Mouse (Mus musculus) CH12.LX (cell line): ENCODE results near the gene Abcb8. TPM values are rescaled to one million over a fixed set of nuclear protein-coding genes. Genes with fewer than 3 reads are reported as not detected.

Experiments used
- DNase-seq: peaks from one replicate; pipeline ENCODE4 v3.0.0-alpha.2; 2013; ENCODE audit errors: extremely low read depth
- H3K27ac ChIP-seq: 2 replicates; pipeline ENCODE4 v1.5.1; 2012; ENCODE audit warnings: low read depth, mild to moderate bottlenecking, control low read depth, moderate library complexity; ENCODE audit not compliant: insufficient read depth
- H3K27me3 ChIP-seq: replicated peaks from 2 replicates; pipeline ENCODE3; 2012; ENCODE audit warnings: inconsistent platforms
- H3K36me3 ChIP-seq, 2 experiments: replicated peaks in 1 of 2; 2 replicates each; pipeline versions ENCODE3 to v1.6.1; 2012; ENCODE audit warnings: inconsistent platforms in 1 of 2, low read length in 1 of 2, mild to moderate bottlenecking in 1 of 2, mixed read lengths in 1 of 2, moderate library complexity in 1 of 2; ENCODE audit not compliant: control insufficient read depth in 1 of 2, insufficient read depth in 1 of 2
- H3K4me1 ChIP-seq, 2 experiments: 2 replicates each; pipeline ENCODE4 v1.6.1; 2012; ENCODE audit warnings: inconsistent platforms in 1 of 2, moderate library complexity in 1 of 2; ENCODE audit not compliant: insufficient read depth in 2 of 2, control insufficient read depth in 1 of 2
- H3K4me2 ChIP-seq: 2 replicates; pipeline ENCODE4 v1.6.1; 2012; ENCODE audit warnings: low read depth, mild to moderate bottlenecking, control low read depth; ENCODE audit not compliant: poor library complexity, insufficient read depth, severe bottlenecking
- H3K4me3 ChIP-seq, 3 experiments: fragments of 150-350 bp in 1 of 3; sonication (generic) in 1 of 3; replicated peaks in 1 of 3; 2 replicates each; pipeline versions ENCODE3 to v1.5.1; 2011 to 2012; ENCODE audit warnings: low read depth in 2 of 3, low read length in 2 of 3, mild to moderate bottlenecking in 2 of 3, moderate library complexity in 2 of 3, control low read depth in 1 of 3, improper control_type of control experiment in 1 of 3, inconsistent platforms in 1 of 3, mixed read lengths in 1 of 3; ENCODE audit not compliant: poor library complexity in 1 of 3
- H3K79me2 ChIP-seq: replicated peaks from 2 replicates; pipeline ENCODE4 v1.6.1; 2012; ENCODE audit warnings: mild to moderate bottlenecking, moderate library complexity; ENCODE audit not compliant: control insufficient read depth, poor library complexity, insufficient read depth, severe bottlenecking; ENCODE audit errors: extremely low read depth
- H3K9ac ChIP-seq: 2 replicates; pipeline ENCODE4 v1.6.1; 2012; ENCODE audit warnings: low read depth, mild to moderate bottlenecking, control low read depth, moderate library complexity; ENCODE audit not compliant: insufficient read depth
- H3K9me3 ChIP-seq: replicated peaks from 2 replicates; pipeline ENCODE3; 2012; ENCODE audit warnings: low read length, inconsistent platforms, mixed read lengths
- BHLHE40 ChIP-seq: IDR thresholded peaks from 2 replicates; pipeline ENCODE4 v1.6.1; 2011; ENCODE audit warnings: mild to moderate bottlenecking, low read depth, low read length, improper control_type of control experiment
- CHD1 ChIP-seq: IDR thresholded peaks from 2 replicates; pipeline ENCODE4 v1.6.1; 2012; ENCODE audit warnings: low read depth, low read length, improper control_type of control experiment, inconsistent platforms
- ELF1 ChIP-seq: IDR thresholded peaks from 2 replicates; pipeline ENCODE4 v1.6.1; 2014; ENCODE audit warnings: low read depth, mild to moderate bottlenecking, inconsistent platforms, low read length, improper control_type of control experiment
- EP300 ChIP-seq: IDR thresholded peaks from 2 replicates; pipeline ENCODE4 v1.6.1; 2011; ENCODE audit warnings: low read length, improper control_type of control experiment
- JUND ChIP-seq: conservative IDR thresholded peaks from 2 replicates; pipeline ENCODE4 v1.6.1; 2011; ENCODE audit warnings: low read depth, low read length, improper control_type of control experiment
- KAT2A ChIP-seq: IDR thresholded peaks from 2 replicates; pipeline ENCODE4 v1.6.1; 2012; ENCODE audit warnings: low read length, improper control_type of control experiment, inconsistent platforms; ENCODE audit not compliant: insufficient replicate concordance
- MAX ChIP-seq: IDR thresholded peaks from 2 replicates; pipeline ENCODE4 v1.6.1; 2011; ENCODE audit warnings: low read length, improper control_type of control experiment
- MAZ ChIP-seq: IDR thresholded peaks from 2 replicates; pipeline ENCODE4 v1.6.1; 2012; ENCODE audit warnings: low read depth, mild to moderate bottlenecking, inconsistent platforms, low read length, improper control_type of control experiment, moderate library complexity
- MEF2A ChIP-seq: IDR thresholded peaks from 2 replicates; pipeline ENCODE4 v1.6.1; 2014; ENCODE audit warnings: low read depth, mild to moderate bottlenecking, inconsistent platforms, low read length, improper control_type of control experiment, borderline replicate concordance
- MXI1 ChIP-seq: IDR thresholded peaks from 2 replicates; pipeline ENCODE4 v1.6.1; 2011; ENCODE audit warnings: mild to moderate bottlenecking, low read depth, low read length, improper control_type of control experiment
- NELFE ChIP-seq: IDR thresholded peaks from 2 replicates; pipeline ENCODE4 v1.6.1; 2011; ENCODE audit warnings: low read depth, low read length, improper control_type of control experiment
- NRF1 ChIP-seq: IDR thresholded peaks from 2 replicates; pipeline ENCODE4 v1.6.1; 2014; ENCODE audit warnings: low read depth, mild to moderate bottlenecking, inconsistent platforms, low read length, improper control_type of control experiment, moderate library complexity
- POLR2A ChIP-seq: IDR thresholded peaks from 2 replicates; pipeline ENCODE4 v1.6.1; 2011; ENCODE audit warnings: low read depth, mild to moderate bottlenecking, improper control_type of control experiment, low read length
- RCOR1 ChIP-seq: conservative IDR thresholded peaks from 2 replicates; pipeline ENCODE4 v1.6.1; 2012; ENCODE audit warnings: low read depth, mild to moderate bottlenecking, inconsistent platforms, low read length, improper control_type of control experiment
- UBTF ChIP-seq: IDR thresholded peaks from 2 replicates; pipeline ENCODE4 v1.6.1; 2012; ENCODE audit warnings: low read depth, mild to moderate bottlenecking, inconsistent platforms, low read length, improper control_type of control experiment, moderate library complexity
- USF1 ChIP-seq: IDR thresholded peaks from 2 replicates; pipeline ENCODE4 v1.6.1; 2014; ENCODE audit warnings: low read depth, mild to moderate bottlenecking, inconsistent platforms, low read length, improper control_type of control experiment
- USF2 ChIP-seq: conservative IDR thresholded peaks from 2 replicates; pipeline ENCODE4 v1.6.1; 2011; ENCODE audit warnings: low read depth, low read length, improper control_type of control experiment
- ZKSCAN1 ChIP-seq: IDR thresholded peaks from 2 replicates; pipeline ENCODE4 v1.6.1; 2012; ENCODE audit warnings: low read depth, inconsistent platforms, low read length, improper control_type of control experiment, borderline replicate concordance
- dilution Hi-C: fragments of 300-500 bp; cut with MboI; formaldehyde crosslinking; loops from 2 replicates; pipeline ENCODE4 v1.14.3; 2020; ENCODE audit warnings: low sequenced_read_pairs; ENCODE audit not compliant: extremely low pct_unique_long_range_greater_than_20kb, extremely low pct_ligation_motif_present
- in situ Hi-C: fragments of 300-500 bp; cut with MboI; formaldehyde crosslinking; loops from 3 replicates; pipeline ENCODE4 v1.14.3; 2019; ENCODE audit warnings: low sequenced_read_pairs, low pct_ligation_motif_present, low pct_unique_long_range_greater_than_20kb, mixed read lengths
- polyA plus RNA-seq: library from polyadenylated mRNA; unstranded; fragments of >175 nt; gene quantifications from 2 replicates; pipeline ENCODE4 v1.2.1, GENCODE M21; 2012; ENCODE audit warnings: low read depth; ENCODE audit not compliant: insufficient read length
- total RNA-seq, 2 experiments: library from RNA; depleted of rRNA; stranded (reverse); fragments of 300-350 nt in 1 of 2; fragments of >200 nt in 1 of 2; gene quantifications; 2 replicates each; pipeline ENCODE4 v1.2.3; 2012 to 2014

Gene Abcb8
- total and polyA plus RNA-seq, 3 experiments: 31.0 to 58.7 (median 45.4) TPM

DNA sequence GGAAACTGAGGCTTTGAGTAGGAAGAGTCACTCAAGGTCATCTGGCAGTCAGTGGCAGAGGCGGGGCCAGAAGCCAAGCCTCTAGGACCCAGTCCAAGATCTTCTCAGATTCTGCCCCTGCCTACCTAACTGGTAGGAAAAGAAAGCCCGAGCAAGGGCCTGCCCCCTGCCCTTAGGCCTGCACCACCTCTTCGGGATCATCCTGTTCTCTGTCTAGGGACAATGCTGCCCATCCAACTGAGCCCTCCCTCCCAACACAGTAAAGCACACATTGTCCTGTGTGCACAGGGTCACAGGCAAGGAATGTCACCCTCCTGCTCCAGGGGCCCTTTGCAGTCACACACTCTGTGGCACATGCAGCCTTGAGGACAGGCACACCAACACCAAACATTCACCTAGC lies 43.4 kb upstream of the Abcb8 start:
- H3K79me2 ChIP-seq: no peaks in the 10 kb centered on the region
- H3K4me3 ChIP-seq: no peak overlapping the region
- H3K36me3 ChIP-seq: no peaks in the 10 kb centered on the region
- in situ Hi-C loops: no loop called here
- H3K27me3 ChIP-seq: peaks cover 95% of the 10 kb centered on the region
- no peak overlapping the region for H3K27ac ChIP-seq
- dilution Hi-C loops: no loop called here
- no peaks in the 10 kb centered on the region for H3K9me3 ChIP-seq
- TF ChIP-seq JUND (no peak), MXI1 (no peak), EP300 (no peak), USF2 (no peak), MAZ (no peak), BHLHE40 (no peak), CHD1 (no peak), NELFE (no peak), POLR2A (no peak), ZKSCAN1 (no peak), UBTF (no peak), MAX (no peak)
- TF ChIP-seq, all 38 proteins: peak for 0
- no peak overlapping the region for H3K4me2 ChIP-seq
- no peak for DNase-seq
- no peak overlapping the region for H3K9ac ChIP-seq
- peaks cover 27 to 29% of the 10 kb centered on the region in 2 experiments for H3K4me1 ChIP-seq

DNA sequence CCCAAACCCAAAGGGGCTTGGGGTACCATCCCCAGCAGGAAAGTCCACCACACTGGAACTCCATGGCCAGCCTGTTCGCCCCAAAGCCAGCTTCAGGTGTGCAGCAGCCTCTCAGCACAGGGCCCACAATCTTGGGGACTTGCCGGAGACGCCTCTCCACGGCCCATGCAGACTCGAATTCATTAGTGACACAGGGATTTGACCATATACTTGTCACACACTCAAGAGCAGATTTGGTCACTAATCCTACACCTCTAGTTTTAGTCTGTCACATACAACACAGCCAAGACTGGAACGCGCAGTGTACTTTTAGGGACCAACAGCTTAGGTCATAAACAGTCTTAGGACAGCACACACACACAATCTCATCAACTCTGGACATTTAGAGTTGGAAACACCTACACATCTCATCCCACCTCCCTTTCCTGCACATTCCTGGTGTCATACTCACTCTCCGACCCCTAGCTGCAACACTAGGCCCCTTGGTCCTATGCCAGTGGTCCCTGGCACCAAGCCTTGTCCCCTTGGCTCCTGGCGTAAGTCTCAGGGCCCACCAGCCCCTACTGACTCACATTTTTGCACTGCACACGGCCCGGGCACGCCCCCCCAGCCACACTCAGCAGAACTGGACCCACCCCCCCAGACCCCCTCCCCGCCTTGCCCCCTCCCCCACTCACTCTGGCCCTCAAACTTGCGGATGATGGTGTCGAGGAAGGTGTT lies 42.8 kb upstream of the Abcb8 start:
- peak overlapping the region; percentile 67 for H3K4me2 ChIP-seq
- H3K9me3 ChIP-seq: no peaks in the 10 kb centered on the region
- H3K27ac ChIP-seq: no peak overlapping the region
- no peak for TF ChIP-seq RCOR1
- no peak for TF ChIP-seq USF1
- no peak for TF ChIP-seq KAT2A
- TF ChIP-seq MXI1: no peak
- TF ChIP-seq ELF1: no peak
- TF ChIP-seq MEF2A: no peak
- TF ChIP-seq CHD1: no peak
- no peak for TF ChIP-seq NRF1
- peaks cover 93% of the 10 kb centered on the region for H3K27me3 ChIP-seq
- dilution Hi-C loops: no loop called here
- no peak for DNase-seq
- no peaks in the 10 kb centered on the region for H3K36me3 ChIP-seq
- no peaks in the 10 kb centered on the region for H3K79me2 ChIP-seq
- H3K9ac ChIP-seq: no peak overlapping the region; the same call in 1 of the 2 replicates
- H3K4me3 ChIP-seq: peak overlapping the region in 1 of 3 experiments; percentile 74
- in situ Hi-C loops: no loop called here
- H3K4me1 ChIP-seq: peaks cover 27 to 29% of the 10 kb centered on the region in 2 experiments
